Mouse (Mus musculus) embryonic facial prominence, embryonic 14.5 days (tissue): ENCODE data around the gene Sap25. TPM values are rescaled to one million over a fixed set of nuclear protein-coding genes. Genes with fewer than 3 reads are reported as not detected.

Experiments used
- ATAC-seq: fragments of 200-750 bp; cut with Nextera tagmentation; 2 replicates; pipeline ENCODE4 v1.8.0; 2017; ENCODE audit warnings: low read depth, moderate number of reproducible peaks, moderate TSS enrichment
- DNase-seq: peaks from one replicate; pipeline ENCODE4 v3.0.0-alpha.2; 2015; ENCODE audit warnings: low spot score
- H3K27ac ChIP-seq: fragments of 300-500 bp; sonication (generic); replicated peaks from 2 replicates; pipeline ENCODE4 v1.5.1; 2014; ENCODE audit warnings: low read depth, mild to moderate bottlenecking, low read length, moderate library complexity
- H3K27me3 ChIP-seq: fragments of 300-500 bp; sonication (generic); replicated peaks from 2 replicates; pipeline ENCODE4 v1.6.1; 2014; ENCODE audit warnings: low read length; ENCODE audit not compliant: control insufficient read depth, insufficient read depth
- H3K36me3 ChIP-seq: fragments of 300-500 bp; sonication (generic); 2 replicates; pipeline ENCODE4 v1.6.1; 2014; ENCODE audit warnings: low read length, mixed read lengths; ENCODE audit not compliant: control insufficient read depth, insufficient read depth
- H3K4me1 ChIP-seq: fragments of 300-500 bp; sonication (generic); 2 replicates; pipeline ENCODE4 v1.6.1; 2014; ENCODE audit warnings: antibody characterized with exemption, low read length; ENCODE audit not compliant: control insufficient read depth, insufficient read depth
- H3K4me2 ChIP-seq: fragments of 300-500 bp; sonication (generic); 2 replicates; pipeline ENCODE4 v1.6.1; 2014; ENCODE audit warnings: low read depth, mild to moderate bottlenecking, low read length, moderate library complexity, mixed read lengths
- H3K4me3 ChIP-seq: fragments of 300-500 bp; sonication (generic); 2 replicates; pipeline ENCODE4 v1.5.1; 2014; ENCODE audit warnings: low read depth, mild to moderate bottlenecking, low read length
- H3K9ac ChIP-seq: fragments of 300-500 bp; sonication (generic); 2 replicates; pipeline ENCODE4 v1.6.1; 2014; ENCODE audit warnings: low read depth, mild to moderate bottlenecking, low read length, moderate library complexity, mixed read lengths
- H3K9me3 ChIP-seq: fragments of 300-500 bp; sonication (generic); 2 replicates; pipeline ENCODE4 v1.6.1; 2016; ENCODE audit warnings: low read length; ENCODE audit not compliant: control insufficient read depth
- WGBS: fragments of 180-500 bp; shearing (Covaris S2); extraction: QIAGEN DNeasy Blood & Tissue Kit; methylation state at CpG from one replicate; pipeline ENCODE4 v1.1.7; 2014; 5-methylcytosine and 5-hydroxymethylcytosine counted together
- polyA plus RNA-seq: library from polyadenylated mRNA; unstranded; fragments of >200 nt; fragmentation: Nextera tagmentation; extraction: Ambion mirVana; gene quantifications from 2 replicates; pipeline ENCODE4 v1.2.1, GENCODE M21; 2014

Sap25 gene
- polyA plus RNA-seq, 1 experiment from 2014 or later = 7.2 TPM

DNA sequence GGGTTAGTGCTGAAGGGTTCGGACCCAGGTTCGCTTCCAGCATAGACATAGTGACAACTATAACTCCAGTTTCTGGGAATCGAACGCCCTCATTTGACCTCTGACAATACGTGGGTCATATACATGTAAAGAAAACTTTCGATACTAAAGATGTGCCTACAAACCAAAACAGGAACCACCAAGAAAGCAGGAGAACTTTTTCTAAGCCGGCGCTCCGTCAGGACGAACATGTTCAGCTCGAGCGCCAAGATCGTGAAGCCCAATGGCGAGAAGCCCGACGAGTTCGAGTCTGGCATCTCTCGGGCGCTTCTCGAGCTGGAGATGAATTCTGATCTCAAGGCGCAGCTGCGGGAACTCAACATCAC is 39.8 kb upstream of the Sap25 start:
- H3K4me3 ChIP-seq = peak overlapping the region; percentile 69
- H3K36me3 ChIP-seq = peaks cover 41% of the 10 kb centered on the region; the same call in 1 of the 2 replicates
- WGBS = under 1% methylated on average over 22 of the region's 22 CpGs
- H3K4me2 ChIP-seq = peak overlapping the region; percentile 96
- DNase-seq (peak; percentile 56), ATAC-seq (no peak)
- peaks cover 17% of the 10 kb centered on the region; the same call in 1 of the 2 replicates for H3K4me1 ChIP-seq
- peak overlapping the region; percentile 88 for H3K27ac ChIP-seq
- H3K9me3 ChIP-seq = no peaks in the 10 kb centered on the region
- H3K9ac ChIP-seq = peak overlapping the region; percentile 77
- no peaks in the 10 kb centered on the region for H3K27me3 ChIP-seq

DNA sequence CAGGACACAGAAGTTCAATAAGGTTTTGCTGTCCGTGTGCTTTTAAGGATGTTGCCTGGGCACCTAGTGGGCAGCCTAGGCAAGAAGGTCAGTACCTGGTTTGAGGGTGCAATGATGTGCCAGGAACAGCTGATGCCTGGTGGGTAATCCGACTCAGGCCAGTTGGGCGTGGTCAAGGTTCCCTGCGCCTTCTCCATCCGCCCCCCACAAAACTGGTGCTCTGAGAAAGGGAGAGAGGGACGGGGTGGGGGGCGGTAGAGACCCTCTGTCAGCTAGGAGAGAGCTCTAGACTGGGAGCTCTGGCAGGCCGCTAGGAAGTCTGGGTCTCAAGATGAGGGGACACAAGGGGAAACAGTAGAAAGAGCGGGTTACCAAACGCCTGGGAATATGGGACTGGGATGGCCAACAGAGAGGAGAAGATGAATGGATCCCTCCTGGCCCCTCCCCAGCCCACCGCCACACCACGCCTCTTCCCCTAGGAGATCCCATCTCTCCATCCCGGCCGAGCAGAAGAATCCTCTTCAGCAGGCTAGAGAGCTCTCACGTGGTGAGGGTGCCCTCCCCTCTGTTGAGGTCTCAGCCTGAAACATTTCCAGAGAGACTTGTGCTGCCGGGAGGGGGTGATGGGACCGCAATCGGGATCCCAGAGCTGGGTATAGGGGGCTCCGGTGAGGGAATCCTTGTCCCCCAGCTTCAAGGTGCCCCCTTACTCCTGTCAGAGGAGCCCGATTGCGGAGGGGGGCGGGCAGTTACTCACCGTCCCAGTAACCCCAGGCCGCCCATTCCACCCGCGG is 33.1 kb upstream of the Sap25 start:
- 15% methylated on average over 26 of the region's 26 CpGs for WGBS
- peaks cover 45% of the 10 kb centered on the region for H3K36me3 ChIP-seq
- no peak for ATAC-seq
- peak overlapping the region; percentile 32 for H3K4me3 ChIP-seq
- H3K4me2 ChIP-seq = peak overlapping the region; percentile 62
- H3K27ac ChIP-seq = no peak overlapping the region
- H3K4me1 ChIP-seq = peaks cover 51% of the 10 kb centered on the region
- peak overlapping the region; percentile 59 for H3K9ac ChIP-seq
- DNase-seq = no peak
- no peaks in the 10 kb centered on the region for H3K9me3 ChIP-seq
- no peaks in the 10 kb centered on the region for H3K27me3 ChIP-seq

DNA sequence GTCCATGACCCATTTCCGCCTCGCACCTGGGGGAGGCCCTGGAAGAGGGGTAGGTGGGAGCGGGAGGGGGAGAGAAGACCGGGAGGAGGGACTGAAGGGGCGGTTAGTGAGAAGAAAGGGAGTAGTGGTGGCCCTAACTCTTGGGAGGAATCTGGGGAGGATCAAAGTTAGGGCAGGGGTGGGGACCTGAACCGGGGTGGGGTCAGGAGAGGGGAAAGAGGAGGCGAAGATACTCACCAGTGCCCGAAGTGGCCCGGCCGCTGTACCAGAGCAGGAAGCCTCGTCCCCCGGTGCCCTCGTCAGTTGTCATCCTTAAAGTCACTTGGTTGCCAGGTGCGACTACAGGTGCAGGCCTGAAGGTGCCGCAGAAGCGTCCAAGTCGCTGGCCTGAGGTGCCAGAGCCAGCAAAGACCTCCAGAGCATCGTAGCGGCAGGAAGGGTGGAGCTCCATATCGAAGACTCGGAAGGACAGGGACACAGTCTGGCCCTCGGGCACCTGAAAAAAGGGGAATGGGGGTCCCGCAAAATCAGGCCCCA is 32.4 kb upstream of the Sap25 start:
- peaks cover 53% of the 10 kb centered on the region for H3K4me1 ChIP-seq
- peak overlapping the region; percentile 59 for H3K9ac ChIP-seq
- no peaks in the 10 kb centered on the region for H3K27me3 ChIP-seq
- H3K36me3 ChIP-seq = peaks cover 39% of the 10 kb centered on the region
- peak overlapping the region; percentile 62 for H3K4me2 ChIP-seq
- ATAC-seq (no peak), DNase-seq (no peak)
- no peak overlapping the region for H3K27ac ChIP-seq
- H3K4me3 ChIP-seq = peak overlapping the region; percentile 32
- WGBS = 13% methylated on average over 21 of the region's 23 CpGs
- H3K9me3 ChIP-seq = no peaks in the 10 kb centered on the region

DNA sequence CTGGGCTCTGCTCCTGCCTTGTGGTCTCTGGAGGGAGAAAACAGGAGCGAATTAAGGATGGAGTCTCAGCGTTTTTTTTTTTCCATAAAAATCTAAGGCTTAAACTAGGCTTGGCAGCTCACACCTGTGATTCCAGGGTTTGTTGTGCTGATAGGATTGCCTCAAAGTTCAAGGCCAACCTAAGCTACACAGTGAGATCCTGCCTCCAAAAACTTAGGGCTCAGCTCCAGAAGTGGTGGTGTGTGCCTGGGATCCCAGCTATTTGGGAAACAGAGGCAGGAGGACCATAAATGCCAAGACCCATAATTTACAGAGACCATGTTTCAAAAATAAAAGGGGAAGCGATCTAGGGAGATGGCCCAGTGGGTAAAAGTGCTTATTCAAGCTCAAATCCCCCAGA is 31.8 kb upstream of the Sap25 start:
- Histone ChIP-seq H3K9ac (peak overlapping the region; percentile 59; the same call in 1 of the 2 replicates), H3K27me3 (no peaks in the 10 kb centered on the region), H3K4me1 (peaks cover 53% of the 10 kb centered on the region), H3K4me2 (peak overlapping the region; percentile 62), H3K27ac (peak overlapping the region; percentile 41), H3K36me3 (peaks cover 37% of the 10 kb centered on the region), H3K4me3 (peak overlapping the region; percentile 32), H3K9me3 (no peaks in the 10 kb centered on the region)
- ATAC-seq (no peak), DNase-seq (no peak)
- 44% methylated on average over 3 of the region's 3 CpGs for WGBS

DNA sequence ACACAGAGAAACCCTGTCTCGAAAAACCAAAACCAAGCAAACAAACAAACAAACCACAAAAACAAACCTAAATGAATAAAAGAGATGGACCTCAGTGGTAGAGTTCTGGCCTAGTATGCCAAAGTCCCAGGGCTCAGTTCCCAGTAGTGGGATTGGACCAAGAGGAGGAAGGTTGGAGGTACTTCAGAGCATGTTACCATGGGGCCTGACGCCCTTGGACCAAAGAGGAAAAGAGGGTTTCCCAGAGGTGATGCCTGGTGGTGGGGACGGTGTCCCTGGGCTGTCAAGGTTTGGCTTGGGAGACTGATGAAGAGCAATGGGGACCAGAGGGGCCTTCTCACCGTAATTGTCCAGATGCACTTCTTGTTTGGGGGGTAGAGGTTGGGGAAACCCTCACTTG is 31.1 kb upstream of the Sap25 start:
- H3K36me3 ChIP-seq = peaks cover 32% of the 10 kb centered on the region
- peak overlapping the region; percentile 62 for H3K4me2 ChIP-seq
- peak overlapping the region; percentile 55 for H3K9ac ChIP-seq
- H3K27ac ChIP-seq = peak overlapping the region; percentile 97
- ATAC-seq (no peak), DNase-seq (no peak)
- H3K9me3 ChIP-seq = no peaks in the 10 kb centered on the region
- H3K27me3 ChIP-seq = no peaks in the 10 kb centered on the region
- peaks cover 53% of the 10 kb centered on the region for H3K4me1 ChIP-seq
- WGBS = 41% methylated on average over 4 of the region's 4 CpGs
- H3K4me3 ChIP-seq = peak overlapping the region; percentile 35

DNA sequence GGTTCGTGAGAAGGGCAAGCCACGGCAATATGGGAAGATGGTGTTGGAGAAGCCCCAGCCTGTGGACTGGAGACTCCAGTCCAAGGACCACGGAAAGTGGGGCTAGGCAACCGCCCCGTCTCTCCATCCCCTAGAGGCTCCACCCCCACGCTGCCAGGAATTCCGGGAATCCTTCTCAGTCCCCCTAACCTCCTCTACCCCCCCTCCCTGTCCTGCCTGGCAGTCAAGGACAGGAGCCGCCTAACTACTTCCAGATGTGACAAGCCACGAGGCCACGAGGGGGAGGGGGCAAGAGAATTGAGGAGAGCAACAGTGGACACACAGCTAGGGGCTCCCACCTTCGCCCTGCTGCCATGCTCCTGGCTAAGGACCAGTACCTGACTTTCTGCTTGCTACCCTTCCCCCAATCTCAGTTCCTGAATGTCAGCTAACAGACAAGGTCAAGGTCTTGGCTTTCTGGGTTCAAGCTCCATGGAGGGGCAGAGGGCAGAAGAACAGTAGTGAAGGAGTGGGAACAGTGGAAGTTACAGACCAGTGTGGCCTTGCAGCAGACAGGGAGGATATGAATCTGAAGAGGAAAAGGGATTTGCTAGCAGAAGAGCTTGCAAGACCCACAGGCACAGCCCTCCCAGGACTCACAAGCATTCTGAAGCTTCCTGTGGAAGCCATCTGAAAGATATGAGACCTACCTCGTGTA is 30.4 kb upstream of the Sap25 start:
- peak; percentile 60 for ATAC-seq
- Histone ChIP-seq H3K4me2 (peak overlapping the region; percentile 62), H3K9me3 (no peaks in the 10 kb centered on the region), H3K27ac (peak overlapping the region; percentile 97), H3K4me3 (peak overlapping the region; percentile 35), H3K9ac (peak overlapping the region; percentile 55), H3K36me3 (peaks cover 25% of the 10 kb centered on the region), H3K4me1 (peaks cover 53% of the 10 kb centered on the region), H3K27me3 (no peaks in the 10 kb centered on the region)
- 6% methylated on average over 8 of the region's 12 CpGs for WGBS
- DNase-seq = peak; percentile 94

DNA sequence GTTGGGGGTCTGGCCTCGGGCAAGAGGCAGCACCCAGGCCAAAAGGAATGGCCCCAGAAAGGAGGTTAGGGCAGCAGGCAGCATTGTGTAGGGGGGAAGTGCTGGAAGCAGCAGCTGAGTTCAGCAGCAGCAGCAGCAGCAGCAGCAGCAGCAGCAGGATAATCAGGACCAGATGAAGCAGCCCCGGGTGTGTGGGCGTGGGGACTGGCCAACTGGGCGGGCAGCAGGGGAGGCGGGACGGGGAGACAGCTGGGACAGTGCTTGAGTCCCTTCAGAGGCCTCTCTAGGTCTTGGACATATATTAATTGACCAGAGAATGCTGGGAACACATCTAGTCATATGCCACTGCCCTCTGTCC is 29.9 kb upstream of the Sap25 start:
- Histone ChIP-seq H3K27ac (peak overlapping the region; percentile 97), H3K27me3 (no peaks in the 10 kb centered on the region), H3K4me3 (peak overlapping the region; percentile 35), H3K9me3 (no peaks in the 10 kb centered on the region), H3K36me3 (peaks cover 20% of the 10 kb centered on the region), H3K4me1 (peaks cover 53% of the 10 kb centered on the region), H3K4me2 (peak overlapping the region; percentile 62), H3K9ac (peak overlapping the region; percentile 55)
- WGBS = 7% methylated on average over 6 of the region's 6 CpGs
- DNase-seq (peak; percentile 90), ATAC-seq (peak; percentile 83)

DNA sequence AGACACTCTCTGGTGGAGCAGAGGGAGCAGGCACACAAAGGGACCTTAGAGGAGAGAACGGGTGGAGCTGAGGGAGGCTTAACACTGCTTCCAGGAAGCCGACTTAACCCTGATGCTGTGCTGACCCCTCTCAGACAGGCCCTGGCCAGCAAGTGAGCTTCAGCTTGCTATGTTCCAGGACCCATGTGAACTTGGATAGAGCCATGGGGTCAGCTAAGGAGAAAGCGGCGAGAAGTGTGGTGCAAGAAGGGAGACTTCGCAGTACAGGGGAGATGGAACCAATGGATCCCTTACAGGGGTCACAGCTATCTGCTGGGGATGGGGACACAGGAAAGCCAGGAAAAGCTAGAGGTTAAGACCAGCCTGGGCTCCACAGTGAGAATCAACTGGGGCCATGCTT is 28.1 kb upstream of the Sap25 start:
- H3K27ac ChIP-seq = peak overlapping the region; percentile 39; the same call in 1 of the 2 replicates
- WGBS = 75% methylated on average over 5 of the region's 5 CpGs
- H3K27me3 ChIP-seq = no peaks in the 10 kb centered on the region
- 0 out of 2 replicates have a peak, but pooled peaks cover 2% of the 10 kb centered on the region for H3K36me3 ChIP-seq
- no peak overlapping the region for H3K4me3 ChIP-seq
- no peaks in the 10 kb centered on the region for H3K9me3 ChIP-seq
- 0 out of 2 replicates have a peak overlapping the region, but pooled peaks have one; percentile 14 for H3K9ac ChIP-seq
- DNase-seq (no peak), ATAC-seq (no peak)
- H3K4me1 ChIP-seq = peaks cover 49% of the 10 kb centered on the region
- H3K4me2 ChIP-seq = no peak overlapping the region
